Mouse (Mus musculus): ENCODE results near the gene 3830403N18Rik. TPM values are rescaled to one million over a fixed set of nuclear protein-coding genes. Genes with fewer than 3 reads are reported as not detected.
"Not testable (repeated sequence)": the region's sequence is repeated elsewhere in the genome, so short reads cannot be mapped to it uniquely, and the experiment has no call there.

Gene 3830403N18Rik
- polyA plus RNA-seq (2012; rRNA removed), result 0.11 TPM in 1 of 2 replicates, not detected in the other

GRCm38 (mm10) chrX:56136336-56136909 is at the start of gene 3830403N18Rik:
3830403N18Rik (plus strand) TSS chrX:56136572.
- 77% methylated on average over 14 of the region's 15 CpGs for WGBS
- not testable (repeated sequence) for DNase-seq (ENCODE audit: low read depth, low spot score)

DNA sequence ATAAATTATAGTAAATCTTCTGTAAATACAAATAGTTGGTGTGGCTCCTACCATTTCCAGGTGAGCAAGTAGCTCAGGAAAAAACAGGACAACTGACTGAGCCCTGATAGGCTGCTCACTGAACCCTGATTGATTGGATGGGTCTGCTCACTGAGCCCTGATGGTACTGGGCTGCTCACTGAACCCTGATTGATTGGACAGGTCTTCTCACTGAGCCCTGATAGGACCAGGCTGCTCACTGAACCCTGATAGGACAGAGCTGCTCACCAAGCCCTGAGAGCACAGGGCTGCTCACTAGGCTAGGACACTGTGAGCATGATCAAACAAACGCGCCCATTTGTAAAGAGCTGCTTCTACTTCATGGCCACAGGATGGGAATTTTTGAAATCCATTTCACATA is 15.0 kb downstream of the 3830403N18Rik start:
- WGBS, result 81% methylated on average over 2 of the region's 2 CpGs
- DNase-seq (ENCODE audit: low read depth, low spot score), result no peak

- DNase-seq (ENCODE audit: low read depth, low spot score), result not testable (repeated sequence)
- WGBS, result no CpG with 5 or more reads among the region's 1 CpGs
Measured at GRCm38 (mm10) chrX:56186449-56186848, 50.1 kb downstream of the 3830403N18Rik start.

Other genes starting within 250 kb of the 3830403N18Rik start
- gene Gm773, start 76.3 kb downstream of the 3830403N18Rik start, polyA plus RNA-seq (2012; rRNA removed), result not detected in 2 replicates
- gene Zfp449, start 209.8 kb downstream of the 3830403N18Rik start, polyA plus RNA-seq (2012; rRNA removed), result 0.14 TPM in 2 replicates
- gene Smim10l2a, start 238.0 kb downstream of the 3830403N18Rik start, polyA plus RNA-seq (2012; rRNA removed), result 0.34 and 0.47 TPM in 2 replicates

Data from large intestine, adult 2 months (tissue).